Mouse (Mus musculus): ENCODE measurements at regions not wholly inside any gene's neighbourhood (a gene's known extent, or its start where the extent isn't known, plus 50 kb on each side); places are given as distances from the start of the nearest gene placed in this dataset.
A peak's percentile ranks its signal among the peaks of the same experiment; 100 is the strongest.

DNA sequence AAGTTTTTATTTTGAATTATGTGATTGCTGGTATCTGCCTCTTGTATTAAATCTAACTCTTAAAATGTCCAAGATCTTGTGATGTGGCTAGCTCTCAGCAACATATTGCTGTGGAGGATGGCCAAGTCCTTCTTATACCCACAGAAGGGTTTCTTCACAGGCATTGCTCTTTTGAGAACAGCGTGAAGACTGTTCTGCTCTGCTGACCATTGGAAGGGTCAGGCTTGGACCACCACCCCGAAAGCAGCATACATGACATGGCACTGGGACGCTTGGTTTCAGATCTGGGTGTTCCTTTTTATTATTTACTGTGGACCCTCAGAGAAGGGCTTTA, 352.8 kb downstream of the Ankrd50 start:
- DNase-seq (ENCODE audit: low read depth, low spot score): no peak

DNA sequence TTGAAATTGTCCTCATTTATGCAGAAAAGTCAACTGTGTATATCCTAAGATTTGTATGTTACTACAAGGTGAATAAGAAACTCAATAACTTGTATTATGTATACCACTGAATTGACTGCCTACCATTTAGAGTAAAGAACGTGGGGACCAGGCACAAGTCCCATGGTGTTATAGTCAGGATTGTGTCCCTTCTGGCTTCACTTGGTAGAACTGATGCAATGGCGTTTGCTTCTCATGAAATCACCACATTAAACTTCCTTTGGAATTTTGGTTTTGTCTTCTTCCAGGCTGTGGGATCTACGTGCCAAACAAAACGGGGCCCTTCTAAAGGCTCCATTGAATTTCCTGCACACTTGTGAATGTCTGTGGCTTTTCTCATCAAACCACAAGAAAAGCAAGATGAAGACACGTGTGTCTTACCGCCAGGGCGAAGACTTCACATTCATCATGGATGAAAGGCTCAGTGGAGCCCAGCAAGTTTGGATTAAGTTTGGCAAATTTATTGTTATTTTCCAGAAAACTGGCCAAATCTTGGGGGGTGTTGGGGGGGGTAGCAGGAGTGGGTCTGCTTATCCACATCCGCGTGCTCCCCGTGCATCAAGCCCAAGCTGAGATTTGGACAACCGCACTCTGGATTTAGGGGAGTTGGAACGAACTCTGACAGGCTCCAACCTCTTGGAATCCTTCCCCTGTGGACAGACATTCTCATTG, 353.3 kb downstream of the Ankrd50 start:
- no peak for DNase-seq (ENCODE audit: low read depth, low spot score)

DNA sequence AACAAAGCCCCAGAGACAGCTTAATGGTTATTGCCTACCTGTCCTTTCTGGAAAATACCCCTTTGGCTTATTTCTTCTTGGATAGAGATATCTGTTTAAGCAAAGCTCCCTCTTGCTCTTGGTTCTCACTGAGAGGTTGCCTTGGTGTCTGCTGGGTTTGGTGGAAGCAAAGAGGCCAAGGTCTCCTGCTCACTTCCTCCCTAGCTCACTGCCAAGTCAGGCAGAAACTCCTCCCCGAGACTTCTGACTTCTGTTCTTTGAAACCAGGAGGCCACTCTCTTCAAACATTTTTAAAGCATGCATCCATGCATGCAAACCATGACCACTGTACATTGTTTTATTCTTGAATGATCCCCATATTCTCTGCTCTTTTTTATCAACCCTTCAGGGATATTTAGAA, 354.6 kb downstream of the Ankrd50 start:
- DNase-seq (ENCODE audit: low read depth, low spot score): no peak

GRCm38 (mm10) chr3:38129167-38129500, 355.5 kb downstream of the Ankrd50 start:
- no peak for DNase-seq (ENCODE audit: low read depth, low spot score)

- no peak for DNase-seq (ENCODE audit: low read depth, low spot score)
These were observed 356.0 kb downstream of the Ankrd50 start for GRCm38 (mm10) chr3:38128486-38129166.

GRCm38 (mm10) chr3:38116071-38116787, 368.4 kb downstream of the Ankrd50 start:
- no peak for DNase-seq (ENCODE audit: low read depth, low spot score)

GRCm38 (mm10) chr3:38112568-38112967, 372.1 kb downstream of the Ankrd50 start:
- DNase-seq (ENCODE audit: low read depth, low spot score): no peak

DNA sequence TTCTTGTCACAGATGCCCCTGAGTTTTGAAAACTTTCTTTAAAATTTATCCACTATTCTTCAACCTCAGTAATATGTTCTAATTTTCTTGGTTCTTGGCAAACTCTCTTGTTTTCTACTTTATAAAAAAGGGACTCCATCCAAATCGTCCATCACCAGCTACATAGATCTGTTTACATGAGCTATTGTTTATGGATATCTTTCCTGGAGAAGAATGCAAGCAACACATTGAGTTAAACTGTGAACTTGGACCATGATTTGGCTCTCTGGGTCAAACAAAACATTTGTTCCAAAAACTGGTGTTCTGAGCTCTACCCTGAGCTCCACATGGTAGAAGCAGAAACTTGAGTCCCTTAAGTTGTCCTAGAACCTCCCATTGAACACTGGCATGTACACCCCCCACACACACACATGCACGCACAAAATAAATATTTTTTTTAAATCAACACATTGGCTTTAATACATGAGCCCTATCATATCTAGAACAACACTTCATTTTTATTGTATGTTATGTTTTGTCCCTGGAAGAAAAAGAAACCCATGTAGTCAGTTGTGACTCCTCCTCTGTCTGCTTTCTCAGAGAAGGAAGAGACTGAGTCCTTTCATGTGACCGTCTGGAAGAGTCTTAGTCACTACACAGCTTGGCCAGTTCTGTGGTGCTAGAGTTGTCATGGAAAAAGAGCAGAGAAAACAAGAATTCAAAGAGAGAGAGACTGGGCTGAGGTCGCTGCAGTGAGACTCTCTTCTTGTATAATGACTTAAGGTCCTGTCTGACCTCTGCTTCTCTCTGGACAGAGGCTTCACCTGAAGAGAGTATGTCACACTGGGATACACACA, 379.4 kb downstream of the Ankrd50 start:
- no peak for DNase-seq (ENCODE audit: low read depth, low spot score)

DNA sequence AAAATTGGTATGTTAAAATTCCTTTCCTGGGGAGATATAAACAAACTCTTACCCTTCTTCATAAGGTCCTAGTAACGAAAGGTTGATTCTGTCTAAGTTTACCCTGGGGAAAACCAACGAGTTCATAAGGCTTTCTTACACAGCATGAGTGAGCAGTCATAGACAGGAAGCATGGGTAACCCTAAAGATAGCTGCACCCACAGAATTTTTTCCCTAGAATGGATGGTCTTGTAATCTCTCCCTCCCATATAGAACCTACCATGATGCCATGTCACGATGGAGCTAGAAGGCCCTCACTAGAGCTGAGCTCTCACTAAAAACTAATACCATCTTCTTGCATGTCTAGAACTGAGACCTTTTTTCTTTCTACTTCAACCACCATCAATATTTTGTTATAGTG, 380.1 kb upstream of the Gm5148 start:
- DNase-seq (ENCODE audit: low read depth, low spot score): no peak

DNA sequence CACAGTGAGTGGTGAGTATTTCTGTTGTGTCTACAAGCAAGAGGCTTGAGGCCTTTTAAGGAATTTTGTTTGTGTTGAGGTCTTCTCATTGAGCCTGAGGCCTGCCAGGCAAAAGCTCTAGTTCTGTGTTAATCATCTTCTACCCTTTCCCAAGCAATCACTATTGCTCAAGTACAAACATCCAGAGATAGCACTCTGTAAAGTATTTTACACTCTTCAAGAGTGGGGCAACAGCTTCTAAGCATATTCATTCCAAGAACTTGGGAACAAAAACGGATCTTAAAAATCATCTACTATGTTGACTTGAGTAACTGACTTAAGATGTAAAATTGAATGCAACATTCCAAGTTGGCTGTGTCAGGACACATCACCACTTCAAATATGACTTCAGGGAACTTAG, 378.7 kb upstream of the Gm5148 start:
- DNase-seq (ENCODE audit: low read depth, low spot score): no peak

GRCm38 (mm10) chr3:38102181-38102580, 377.9 kb upstream of the Gm5148 start:
- DNase-seq (ENCODE audit: low read depth, low spot score): no peak

- no peak for DNase-seq (ENCODE audit: low read depth, low spot score)
These were observed 370.2 kb upstream of the Gm5148 start for GRCm38 (mm10) chr3:38094370-38094979.

GRCm38 (mm10) chr3:38084548-38084947, 360.3 kb upstream of the Gm5148 start:
- DNase-seq (ENCODE audit: low read depth, low spot score): no peak

- no peak for DNase-seq (ENCODE audit: low read depth, low spot score)
These were observed 358.1 kb upstream of the Gm5148 start for GRCm38 (mm10) chr3:38082386-38082785.

- DNase-seq (ENCODE audit: low read depth, low spot score): no peak
These were observed 352.5 kb upstream of the Gm5148 start for GRCm38 (mm10) chr3:38076835-38077234.

- no peak for DNase-seq (ENCODE audit: low read depth, low spot score)
These were observed 349.7 kb upstream of the Gm5148 start for GRCm38 (mm10) chr3:38073946-38074345.

- no peak for DNase-seq (ENCODE audit: low read depth, low spot score)
These were observed 331.3 kb upstream of the Gm5148 start for GRCm38 (mm10) chr3:38055627-38056026.

DNA sequence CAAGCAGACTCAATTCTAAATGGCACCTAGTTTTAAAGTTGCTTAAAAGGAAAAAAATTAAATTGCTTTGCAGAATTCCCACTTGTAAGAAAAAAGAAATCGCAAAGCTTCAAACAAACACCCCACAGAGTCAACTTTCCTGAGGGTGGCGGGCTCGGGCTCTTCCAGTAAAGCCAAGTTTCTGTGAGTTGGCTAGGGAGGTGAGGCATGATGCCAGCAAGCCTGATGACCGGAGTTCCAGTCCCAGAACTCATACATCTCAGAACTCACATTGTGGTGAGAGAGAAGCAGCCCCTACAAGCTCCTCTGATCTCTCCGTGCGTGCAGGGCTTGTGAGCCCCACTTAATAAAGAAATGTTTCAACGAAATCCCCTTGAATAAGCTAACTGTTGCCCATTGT, 328.7 kb upstream of the Gm5148 start:
- no peak for DNase-seq (ENCODE audit: low read depth, low spot score)

DNA sequence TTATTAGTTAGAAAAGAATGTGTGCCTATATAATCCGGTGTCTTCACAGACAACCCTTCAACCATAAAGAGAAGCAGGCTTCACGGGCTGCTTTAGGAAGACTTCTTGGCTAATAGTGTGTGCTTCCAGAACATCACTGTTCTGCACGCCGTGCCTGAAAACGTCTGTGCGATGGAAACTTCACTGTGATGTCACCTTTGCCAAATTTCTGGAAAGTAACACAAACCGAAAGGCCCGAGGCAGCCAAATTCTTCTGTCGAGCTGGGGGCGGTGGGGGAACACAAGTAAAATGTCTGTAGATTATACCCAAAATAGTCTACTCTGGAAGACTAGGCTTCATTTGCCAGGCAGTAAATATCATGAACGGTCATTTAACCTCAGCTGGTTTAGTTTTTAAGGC, 327.5 kb upstream of the Gm5148 start:
- DNase-seq (ENCODE audit: low read depth, low spot score): no peak

DNA sequence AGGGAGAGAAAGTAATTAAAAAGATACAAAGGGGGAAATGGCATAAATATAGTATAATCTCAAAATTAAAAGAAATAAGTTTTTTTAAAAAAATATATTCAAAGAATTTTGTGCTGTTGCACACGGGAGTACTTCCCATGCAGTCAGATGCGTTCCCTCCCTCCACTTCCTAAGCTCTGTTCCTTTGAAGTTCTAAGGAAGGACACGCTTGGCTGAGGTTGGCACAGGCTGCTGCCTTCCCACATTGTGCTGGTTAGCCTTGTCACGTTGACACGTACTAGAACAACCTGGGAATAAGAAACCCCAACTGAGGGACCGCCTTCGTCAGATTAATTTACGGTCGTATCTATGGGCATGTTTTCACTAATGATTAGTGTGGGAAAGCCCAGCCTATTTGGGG, 326.6 kb upstream of the Gm5148 start:
- DNase-seq (ENCODE audit: low read depth, low spot score): no peak

DNA sequence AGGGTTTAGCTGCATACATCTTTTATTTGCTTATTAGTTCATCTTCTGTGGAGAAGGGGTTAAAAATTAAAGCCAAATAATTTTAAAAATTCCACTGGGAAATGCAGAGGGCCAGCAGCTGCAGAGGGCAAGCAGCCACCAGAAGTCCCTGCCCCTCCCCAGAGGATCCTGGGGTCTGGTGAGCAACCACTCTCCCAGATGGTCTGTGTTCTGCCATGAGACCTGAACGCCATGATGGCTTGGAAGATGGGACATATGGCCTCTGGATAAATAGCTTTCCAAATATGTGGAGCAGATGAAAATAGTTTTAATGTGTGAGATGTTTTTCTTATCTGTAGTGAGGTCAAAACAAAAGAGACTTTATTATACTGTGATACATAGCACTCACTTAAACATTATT, 326.1 kb upstream of the Gm5148 start:
- no peak for DNase-seq (ENCODE audit: low read depth, low spot score)

DNA sequence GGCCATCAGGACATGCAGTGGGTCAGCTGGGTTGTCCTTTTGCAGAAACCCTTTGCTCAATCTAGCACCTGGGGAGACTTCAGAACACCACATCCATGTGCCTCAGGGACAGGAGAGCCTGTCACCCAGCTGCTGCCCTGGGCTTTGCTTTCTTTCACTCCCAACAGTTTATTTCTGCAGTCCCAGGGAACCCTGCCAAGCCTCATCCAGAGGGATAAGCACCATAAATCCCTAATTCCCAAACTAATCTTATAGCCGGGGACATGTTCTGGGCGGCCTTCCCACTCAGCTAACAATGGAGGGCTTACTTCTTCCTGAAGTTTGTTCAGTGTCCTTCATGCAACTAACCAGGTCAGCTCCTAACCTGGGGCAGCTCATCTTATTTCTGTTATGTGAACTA, 325.0 kb upstream of the Gm5148 start:
- peak; percentile 32 for DNase-seq (ENCODE audit: low read depth, low spot score)
